Mouse (Mus musculus) splenic B cell, adult 2 months (primary cell): Measurements from ENCODE around the gene Kcnh3.

Experiments
- DNase-seq: peaks from one replicate; pipeline ENCODE4 v3.0.0-alpha.2; 2011; ENCODE audit warnings: low read depth, low spot score
- H3K27me3 ChIP-seq: 2 replicates; pipeline ENCODE4 v1.6.1; 2012; ENCODE audit warnings: mild to moderate bottlenecking, low read length, moderate library complexity, mixed read lengths; ENCODE audit not compliant: control insufficient read depth, poor library complexity, insufficient read depth, severe bottlenecking
- H3K36me3 ChIP-seq: 2 replicates; pipeline ENCODE4 v1.6.1; 2012; ENCODE audit warnings: mild to moderate bottlenecking, low read length, moderate library complexity, mixed read lengths; ENCODE audit not compliant: control insufficient read depth, poor library complexity, insufficient read depth, severe bottlenecking

The Kcnh3 gene

GRCm38 (mm10) chr15:99284527-99285188 lies 60.0 kb downstream of the Kcnh3 start:
- H3K27me3 ChIP-seq: no peaks in the 10 kb centered on the region
- DNase-seq: peak; percentile 36
- no peaks in the 10 kb centered on the region for H3K36me3 ChIP-seq

GRCm38 (mm10) chr15:99285189-99285535 lies 60.5 kb downstream of the Kcnh3 start:
- no peaks in the 10 kb centered on the region for H3K36me3 ChIP-seq
- DNase-seq: no peak
- H3K27me3 ChIP-seq: no peaks in the 10 kb centered on the region

- Histone ChIP-seq H3K36me3 (no peaks in the 10 kb centered on the region), H3K27me3 (no peaks in the 10 kb centered on the region)
- no peak for DNase-seq
Observed at GRCm38 (mm10) chr15:99290586-99290985, 65.9 kb downstream of the Kcnh3 start.
